Mouse (Mus musculus) kidney, adult 2 months (tissue): Measurements from ENCODE around the gene Plxna4.

Experiments used
- CTCF ChIP-seq: fragments of 200-500 bp; conservative IDR thresholded peaks from 2 replicates; pipeline ENCODE4 v1.5.1; 2011; ENCODE audit warnings: low read depth, mild to moderate bottlenecking, control low read depth, low read length, moderate library complexity, mixed read lengths; ENCODE audit not compliant: insufficient read depth, insufficient read length
- POLR2A ChIP-seq: fragments of 200-500 bp; IDR thresholded peaks from one replicate; pipeline ENCODE4 v1.6.1; 2011; ENCODE audit warnings: low read depth, low read length, control low read depth

DNA sequence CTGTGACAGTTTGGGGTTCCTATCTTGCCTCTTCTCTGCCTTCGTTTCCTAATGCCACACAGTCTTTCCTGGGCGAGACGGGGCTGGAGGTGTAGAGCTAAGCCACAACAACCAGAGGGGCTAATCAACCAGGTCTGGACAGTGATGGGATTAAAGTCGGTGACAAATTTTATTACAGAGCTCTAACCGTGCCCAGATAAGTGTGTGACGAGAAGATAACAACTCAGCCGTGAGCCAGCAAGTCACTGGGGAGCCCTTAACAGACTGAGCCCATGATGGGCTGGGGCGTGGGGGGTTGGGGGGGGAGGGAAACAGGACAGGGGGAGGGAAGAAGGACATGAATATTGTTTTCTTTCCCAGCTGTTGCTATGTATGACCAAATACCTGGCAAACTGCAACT, 123.4 kb downstream of the Plxna4 start:
- TF ChIP-seq POLR2A = no peak
- TF ChIP-seq CTCF = no peak
